Mouse (Mus musculus) CH12.LX (cell line): Measurements from ENCODE around the gene Brpf1. TPM values are rescaled to one million over a fixed set of nuclear protein-coding genes. Genes with fewer than 3 reads are reported as not detected.

Experiments used
- DNase-seq: peaks from one replicate; pipeline ENCODE4 v3.0.0-alpha.2; 2013; ENCODE audit errors: extremely low read depth
- H3K27ac ChIP-seq: 2 replicates; pipeline ENCODE4 v1.5.1; 2012; ENCODE audit warnings: low read depth, mild to moderate bottlenecking, control low read depth, moderate library complexity; ENCODE audit not compliant: insufficient read depth
- H3K27me3 ChIP-seq: replicated peaks from 2 replicates; pipeline ENCODE3; 2012; ENCODE audit warnings: inconsistent platforms
- H3K36me3 ChIP-seq, 2 experiments: replicated peaks in 1 of 2; 2 replicates each; pipeline versions ENCODE3 to v1.6.1; 2012; ENCODE audit warnings: inconsistent platforms in 1 of 2, low read length in 1 of 2, mild to moderate bottlenecking in 1 of 2, mixed read lengths in 1 of 2, moderate library complexity in 1 of 2; ENCODE audit not compliant: control insufficient read depth in 1 of 2, insufficient read depth in 1 of 2
- H3K4me1 ChIP-seq, 2 experiments: 2 replicates each; pipeline ENCODE4 v1.6.1; 2012; ENCODE audit warnings: inconsistent platforms in 1 of 2, moderate library complexity in 1 of 2; ENCODE audit not compliant: insufficient read depth in 2 of 2, control insufficient read depth in 1 of 2
- H3K4me2 ChIP-seq: 2 replicates; pipeline ENCODE4 v1.6.1; 2012; ENCODE audit warnings: low read depth, mild to moderate bottlenecking, control low read depth; ENCODE audit not compliant: poor library complexity, insufficient read depth, severe bottlenecking
- H3K4me3 ChIP-seq, 3 experiments: fragments of 150-350 bp in 1 of 3; sonication (generic) in 1 of 3; replicated peaks in 1 of 3; 2 replicates each; pipeline versions ENCODE3 to v1.5.1; 2011 to 2012; ENCODE audit warnings: low read depth in 2 of 3, low read length in 2 of 3, mild to moderate bottlenecking in 2 of 3, moderate library complexity in 2 of 3, control low read depth in 1 of 3, improper control_type of control experiment in 1 of 3, inconsistent platforms in 1 of 3, mixed read lengths in 1 of 3; ENCODE audit not compliant: poor library complexity in 1 of 3
- H3K79me2 ChIP-seq: replicated peaks from 2 replicates; pipeline ENCODE4 v1.6.1; 2012; ENCODE audit warnings: mild to moderate bottlenecking, moderate library complexity; ENCODE audit not compliant: control insufficient read depth, poor library complexity, insufficient read depth, severe bottlenecking; ENCODE audit errors: extremely low read depth
- H3K9ac ChIP-seq: 2 replicates; pipeline ENCODE4 v1.6.1; 2012; ENCODE audit warnings: low read depth, mild to moderate bottlenecking, control low read depth, moderate library complexity; ENCODE audit not compliant: insufficient read depth
- H3K9me3 ChIP-seq: replicated peaks from 2 replicates; pipeline ENCODE3; 2012; ENCODE audit warnings: low read length, inconsistent platforms, mixed read lengths
- BHLHE40 ChIP-seq: IDR thresholded peaks from 2 replicates; pipeline ENCODE4 v1.6.1; 2011; ENCODE audit warnings: mild to moderate bottlenecking, low read depth, low read length, improper control_type of control experiment
- CHD1 ChIP-seq: IDR thresholded peaks from 2 replicates; pipeline ENCODE4 v1.6.1; 2012; ENCODE audit warnings: low read depth, low read length, improper control_type of control experiment, inconsistent platforms
- CHD2 ChIP-seq: IDR thresholded peaks from 2 replicates; pipeline ENCODE4 v1.6.1; 2011; ENCODE audit warnings: low read length, improper control_type of control experiment
- E2F4 ChIP-seq: IDR thresholded peaks from 2 replicates; pipeline ENCODE4 v1.6.1; 2011; ENCODE audit warnings: low read depth, low read length, improper control_type of control experiment; ENCODE audit not compliant: insufficient replicate concordance
- ELF1 ChIP-seq: IDR thresholded peaks from 2 replicates; pipeline ENCODE4 v1.6.1; 2014; ENCODE audit warnings: low read depth, mild to moderate bottlenecking, inconsistent platforms, low read length, improper control_type of control experiment
- EP300 ChIP-seq: IDR thresholded peaks from 2 replicates; pipeline ENCODE4 v1.6.1; 2011; ENCODE audit warnings: low read length, improper control_type of control experiment
- ETS1 ChIP-seq: conservative IDR thresholded peaks from 2 replicates; pipeline ENCODE4 v1.6.1; 2012; ENCODE audit warnings: low read depth, mild to moderate bottlenecking, inconsistent platforms, low read length, improper control_type of control experiment, moderate library complexity
- JUN ChIP-seq: IDR thresholded peaks from 2 replicates; pipeline ENCODE4 v1.6.1; 2011; ENCODE audit warnings: low read depth, mild to moderate bottlenecking, low read length, improper control_type of control experiment, moderate library complexity; ENCODE audit not compliant: insufficient read depth
- JUND ChIP-seq: conservative IDR thresholded peaks from 2 replicates; pipeline ENCODE4 v1.6.1; 2011; ENCODE audit warnings: low read depth, low read length, improper control_type of control experiment
- KAT2A ChIP-seq: IDR thresholded peaks from 2 replicates; pipeline ENCODE4 v1.6.1; 2012; ENCODE audit warnings: low read length, improper control_type of control experiment, inconsistent platforms; ENCODE audit not compliant: insufficient replicate concordance
- MAFK ChIP-seq: IDR thresholded peaks from 2 replicates; pipeline ENCODE4 v1.6.1; 2011; ENCODE audit warnings: low read length, improper control_type of control experiment; ENCODE audit not compliant: insufficient replicate concordance
- MXI1 ChIP-seq: IDR thresholded peaks from 2 replicates; pipeline ENCODE4 v1.6.1; 2011; ENCODE audit warnings: mild to moderate bottlenecking, low read depth, low read length, improper control_type of control experiment
- MYC ChIP-seq: IDR thresholded peaks from 2 replicates; pipeline ENCODE4 v1.6.1; 2011; ENCODE audit warnings: low read depth, mild to moderate bottlenecking, improper control_type of control experiment, low read length
- NELFE ChIP-seq: IDR thresholded peaks from 2 replicates; pipeline ENCODE4 v1.6.1; 2011; ENCODE audit warnings: low read depth, low read length, improper control_type of control experiment
- NRF1 ChIP-seq: IDR thresholded peaks from 2 replicates; pipeline ENCODE4 v1.6.1; 2014; ENCODE audit warnings: low read depth, mild to moderate bottlenecking, inconsistent platforms, low read length, improper control_type of control experiment, moderate library complexity
- PAX5 ChIP-seq: IDR thresholded peaks from 2 replicates; pipeline ENCODE4 v1.6.1; 2012; ENCODE audit warnings: low read length, inconsistent platforms, mixed read lengths
- POLR2A ChIP-seq: IDR thresholded peaks from 2 replicates; pipeline ENCODE4 v1.6.1; 2011; ENCODE audit warnings: low read depth, mild to moderate bottlenecking, improper control_type of control experiment, low read length
- POLR2AphosphoS2 ChIP-seq: IDR thresholded peaks from 2 replicates; pipeline ENCODE4 v1.6.1; 2011; ENCODE audit warnings: low read depth, low read length, improper control_type of control experiment
- RAD21 ChIP-seq: IDR thresholded peaks from 2 replicates; pipeline ENCODE4 v1.6.1; 2011; ENCODE audit warnings: low read depth, mild to moderate bottlenecking, low read length, improper control_type of control experiment, moderate library complexity
- RCOR1 ChIP-seq: conservative IDR thresholded peaks from 2 replicates; pipeline ENCODE4 v1.6.1; 2012; ENCODE audit warnings: low read depth, mild to moderate bottlenecking, inconsistent platforms, low read length, improper control_type of control experiment
- SIN3A ChIP-seq: IDR thresholded peaks from 2 replicates; pipeline ENCODE4 v1.6.1; 2012; ENCODE audit warnings: low read length, improper control_type of control experiment, inconsistent platforms
- SMC3 ChIP-seq: IDR thresholded peaks from 2 replicates; pipeline ENCODE4 v1.6.1; 2011; ENCODE audit warnings: low read depth, low read length, improper control_type of control experiment
- TBP ChIP-seq: conservative IDR thresholded peaks from 2 replicates; pipeline ENCODE4 v1.6.1; 2011; ENCODE audit warnings: low read depth, low read length, improper control_type of control experiment
- TCF12 ChIP-seq: IDR thresholded peaks from 2 replicates; pipeline ENCODE4 v1.6.1; 2014; ENCODE audit warnings: low read depth, mild to moderate bottlenecking, inconsistent platforms, low read length, improper control_type of control experiment
- UBTF ChIP-seq: IDR thresholded peaks from 2 replicates; pipeline ENCODE4 v1.6.1; 2012; ENCODE audit warnings: low read depth, mild to moderate bottlenecking, inconsistent platforms, low read length, improper control_type of control experiment, moderate library complexity
- USF2 ChIP-seq: conservative IDR thresholded peaks from 2 replicates; pipeline ENCODE4 v1.6.1; 2011; ENCODE audit warnings: low read depth, low read length, improper control_type of control experiment
- ZC3H11A ChIP-seq: IDR thresholded peaks from 2 replicates; pipeline ENCODE4 v1.6.1; 2012; ENCODE audit warnings: low read depth, mild to moderate bottlenecking, inconsistent platforms, low read length, improper control_type of control experiment
- ZNF384 ChIP-seq: IDR thresholded peaks from 2 replicates; pipeline ENCODE4 v1.6.1; 2012; ENCODE audit warnings: low read depth, low read length, improper control_type of control experiment, inconsistent platforms
- dilution Hi-C: fragments of 300-500 bp; cut with MboI; formaldehyde crosslinking; loops from 2 replicates; pipeline ENCODE4 v1.14.3; 2020; ENCODE audit warnings: low sequenced_read_pairs; ENCODE audit not compliant: extremely low pct_unique_long_range_greater_than_20kb, extremely low pct_ligation_motif_present
- in situ Hi-C: fragments of 300-500 bp; cut with MboI; formaldehyde crosslinking; loops from 3 replicates; pipeline ENCODE4 v1.14.3; 2019; ENCODE audit warnings: low sequenced_read_pairs, low pct_ligation_motif_present, low pct_unique_long_range_greater_than_20kb, mixed read lengths
- polyA plus RNA-seq: library from polyadenylated mRNA; unstranded; fragments of >175 nt; gene quantifications from 2 replicates; pipeline ENCODE4 v1.2.1, GENCODE M21; 2012; ENCODE audit warnings: low read depth; ENCODE audit not compliant: insufficient read length
- total RNA-seq, 2 experiments: library from RNA; depleted of rRNA; stranded (reverse); fragments of 300-350 nt in 1 of 2; fragments of >200 nt in 1 of 2; gene quantifications; 2 replicates each; pipeline ENCODE4 v1.2.3; 2012 to 2014

Gene Brpf1
- total and polyA plus RNA-seq, 3 experiments, result 13.7 to 28.1 (median 24.5) TPM

- dilution Hi-C loops (no loop called here), in situ Hi-C loops (no loop called here)
- H3K4me1 ChIP-seq, result peaks cover 0 to 3% of the 10 kb centered on the region in 2 experiments; a peak in 2 of 4 replicates
- DNase-seq, result no peak
- no peak overlapping the region for H3K4me2 ChIP-seq
- no peak overlapping the region for H3K9ac ChIP-seq
- H3K27ac ChIP-seq, result no peak overlapping the region
- H3K9me3 ChIP-seq, result no peaks in the 10 kb centered on the region
- no peaks in the 10 kb centered on the region for H3K79me2 ChIP-seq
- TF ChIP-seq CHD1, result no peak
- no peak for TF ChIP-seq USF2
- no peak for TF ChIP-seq ZC3H11A
- no peak for TF ChIP-seq MAFK
- TF ChIP-seq CHD2, result no peak
- H3K27me3 ChIP-seq, result no peaks in the 10 kb centered on the region
- peaks cover 92 to 99% of the 10 kb centered on the region in 2 experiments for H3K36me3 ChIP-seq
- no peak overlapping the region for H3K4me3 ChIP-seq
Observed at GRCm38 (mm10) chr6:113267988-113268387, 38.9 kb upstream of the Brpf1 start.

GRCm38 (mm10) chr6:113272365-113272764 is 34.6 kb upstream of the Brpf1 start:
- dilution Hi-C loops, result no loop called here
- Histone ChIP-seq H3K9ac (no peak overlapping the region), H3K36me3 (peaks cover 81 to 95% of the 10 kb centered on the region in 2 experiments)

GRCm38 (mm10) chr6:113276846-113277245 is 30.1 kb upstream of the Brpf1 start:
- no peaks in the 10 kb centered on the region; a peak in 1 of 4 replicates for H3K4me1 ChIP-seq
- peaks cover 65 to 94% of the 10 kb centered on the region in 2 experiments for H3K36me3 ChIP-seq
- no peak overlapping the region for H3K4me2 ChIP-seq
- in situ Hi-C loops (no loop called here), dilution Hi-C loops (no loop called here)
- no peaks in the 10 kb centered on the region for H3K9me3 ChIP-seq
- H3K79me2 ChIP-seq, result no peaks in the 10 kb centered on the region
- no peak for DNase-seq
- no peak overlapping the region for H3K27ac ChIP-seq
- no peak overlapping the region for H3K9ac ChIP-seq
- no peaks in the 10 kb centered on the region for H3K27me3 ChIP-seq
- H3K4me3 ChIP-seq, result no peak overlapping the region
- TF ChIP-seq NRF1 (no peak), JUN (no peak), TCF12 (no peak), USF2 (no peak), JUND (no peak), EP300 (no peak), MYC (no peak), NELFE (no peak), UBTF (no peak), SMC3 (no peak), ETS1 (no peak), PAX5 (no peak), TBP (no peak), E2F4 (no peak), ELF1 (no peak), CHD2 (no peak), MXI1 (no peak), BHLHE40 (no peak)

More at GRCm38 (mm10) chr6:113272365-113272764, 34.6 kb upstream of the Brpf1 start:
- no peaks in the 10 kb centered on the region for H3K79me2 ChIP-seq
- H3K27me3 ChIP-seq, result no peaks in the 10 kb centered on the region
- no peak overlapping the region for H3K27ac ChIP-seq
- H3K4me1 ChIP-seq, result no peaks in the 10 kb centered on the region; a peak in 1 of 4 replicates
- no peak for TF ChIP-seq ETS1
- TF ChIP-seq TBP, result no peak
- TF ChIP-seq RCOR1, result no peak
- TF ChIP-seq SMC3, result no peak
- no peak for TF ChIP-seq BHLHE40
- no peak for TF ChIP-seq MXI1
- no peak for TF ChIP-seq JUND
- no peak for TF ChIP-seq KAT2A
- no peak for TF ChIP-seq JUN
- TF ChIP-seq POLR2AphosphoS2, result no peak
- no peak for TF ChIP-seq ZNF384
- TF ChIP-seq USF2, result no peak
- no peak for TF ChIP-seq POLR2A
- no peak for TF ChIP-seq EP300
- TF ChIP-seq SIN3A, result no peak
- TF ChIP-seq ELF1, result no peak
- TF ChIP-seq RAD21, result no peak
- no peak for TF ChIP-seq UBTF
- no peak for DNase-seq
- H3K9me3 ChIP-seq, result no peaks in the 10 kb centered on the region
- H3K4me2 ChIP-seq, result no peak overlapping the region
- H3K4me3 ChIP-seq, result no peak overlapping the region
- in situ Hi-C loops, result no loop called here
